ENCODE assay signal across 8 mouse cellular contexts in the genomic region with DNA sequence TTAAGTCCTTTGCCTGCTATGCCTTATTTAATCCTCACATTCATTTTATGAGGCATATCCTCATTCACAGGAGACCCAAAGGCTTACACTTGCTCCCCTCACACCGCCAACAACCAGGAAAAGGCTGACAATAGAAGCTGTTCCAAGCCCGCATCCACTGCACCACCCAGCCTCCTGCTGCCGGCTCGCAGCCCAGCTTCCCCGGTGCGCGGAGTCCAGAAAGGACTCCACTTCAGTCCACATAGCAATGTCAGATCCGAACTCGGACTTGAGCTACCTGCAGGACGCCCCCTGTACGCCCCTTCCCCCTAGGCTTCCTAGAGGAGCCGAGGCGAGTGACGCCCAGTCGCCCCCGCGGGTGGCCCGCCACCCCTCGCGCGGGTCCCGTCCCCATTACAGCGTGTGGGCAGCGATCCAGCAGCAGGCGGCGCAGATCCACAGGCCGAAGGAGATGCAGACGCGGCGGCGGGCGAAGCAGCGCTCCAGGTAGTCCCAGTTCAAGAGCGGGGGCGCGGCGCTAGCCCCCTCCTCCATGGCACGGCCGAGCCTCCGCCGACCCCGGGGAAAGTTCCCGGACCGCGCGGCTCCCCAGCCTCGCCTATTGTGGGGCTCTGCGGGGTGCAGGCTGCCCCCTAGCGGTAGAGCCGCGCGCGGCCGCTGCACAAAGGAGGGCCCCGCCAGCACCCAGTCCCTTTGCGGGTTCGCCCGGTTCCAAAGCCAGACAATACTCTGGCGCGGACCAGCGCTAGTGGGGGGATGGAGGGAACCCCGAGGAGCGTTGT. TPM values are rescaled to one million over a fixed set of nuclear protein-coding genes. Genes with fewer than 3 reads are reported as not detected.
A peak's percentile ranks its signal among the peaks of the same experiment; 100 is the strongest.
DNase-seq lines count a peak whose midpoint lies in the region; ATAC-seq lines count a peak whose summit lies in the region.

No protein-coding gene starts in this region.

- H3K27ac ChIP-seq in intestine, embryonic 14.5 days (ENCODE audit: low read depth) = peak overlapping the region; percentile 3; the same call in 1 of the 2 replicates

- peak overlapping the region; percentile 69 for H3K4me3 ChIP-seq in intestine, embryonic 14.5 days (ENCODE audit: low read depth, low read length)

- ATAC-seq in intestine, embryonic 14.5 days (replicated peaks; ENCODE audit: low FRiP score, low TSS enrichment, low read depth) = peak; percentile 95
- ATAC-seq in megakaryocyte-erythroid progenitor cell, adult 5-6 weeks (replicated peaks; ENCODE audit: low FRiP score, low TSS enrichment, poor library complexity, severe bottlenecking) = peak; percentile 83

- DNase-seq in adrenal gland, adult 2 months = peak; percentile 85
- peak; percentile 88 for DNase-seq in embryo, embryonic 11 days
- DNase-seq in gastrocnemius, postnatal 36 days = peak; percentile 67 to 75
- DNase-seq in intestine, embryonic 14.5 days (ENCODE audit: low spot score) = peak; percentile 94
- DNase-seq in left cerebral cortex, postnatal 14 days (ENCODE audit: low spot score in 2 of 2) = peak; percentile 75 to 83
- peak; percentile 80 for DNase-seq in right cerebral cortex, postnatal 14 days
- DNase-seq in yolk sac, embryonic 10.5 days (ENCODE audit: low spot score) = peak; percentile 71

- 0 out of 2 replicates have a peak, but pooled peaks cover 10% of the 10 kb centered on the region for H3K4me1 ChIP-seq in intestine, embryonic 14.5 days (replicated peaks; ENCODE audit: control insufficient read depth, insufficient read depth, low read length)

- H3K9ac ChIP-seq in intestine, embryonic 14.5 days (ENCODE audit: low read length) = peak overlapping the region; percentile 86

- intact Hi-C loops in gastrocnemius, postnatal 36 days (cut with DNase I) = no loop called here
- intact Hi-C loops in left cerebral cortex, postnatal 14 days (cut with DNase I) = no loop called here

- WGBS in intestine, embryonic 14.5 days = under 1% methylated on average over 63 of the region's 63 CpGs

- no peaks in the 10 kb centered on the region for H3K27me3 ChIP-seq in intestine, embryonic 14.5 days (replicated peaks; ENCODE audit: control insufficient read depth, insufficient read depth, low read length)

- H3K9me3 ChIP-seq in intestine, embryonic 14.5 days (ENCODE audit: control insufficient read depth, low read length) = peaks cover 2% of the 10 kb centered on the region; the same call in 1 of the 2 replicates

- H3K36me3 ChIP-seq in intestine, embryonic 14.5 days (ENCODE audit: control insufficient read depth, insufficient read depth, low read length) = peaks cover 5% of the 10 kb centered on the region; the same call in 1 of the 2 replicates

- H3K4me2 ChIP-seq in intestine, embryonic 14.5 days (ENCODE audit: low read length) = peak overlapping the region; percentile 89

RNA-seq across cellular contexts. Expression of a gene that starts 0.5 kb away (rescaled TPM):
- total RNA-seq in adrenal gland, adult 2 months (2021) = 1 to 10 TPM; 2.7 to 5.7 TPM
- polyA plus RNA-seq in adrenal gland, adult 2 months (2012; rRNA removed) = 8.5 and 11.4 TPM in 2 replicates
- total RNA-seq in gastrocnemius, postnatal 36 days (2021) = 1 to 10 TPM; 1.8 to 2.5 TPM
- 15.0 and 15.6 TPM in 2 replicates for polyA plus RNA-seq in intestine, embryonic 14.5 days (2014; fragmentation: Nextera tagmentation; extraction: Ambion mirVana)
- total RNA-seq in left cerebral cortex, postnatal 14 days (2021) = 10 to 100 TPM; 70.1 to 76.4 TPM
- total RNA-seq in megakaryocyte-erythroid progenitor cell, adult 5-6 weeks (2014; fragmentation: Nextera tagmentation) = 0.25 TPM in 1 of 2 replicates, not detected in the other
- total RNA-seq in megakaryocyte-erythroid progenitor cell, adult 5-6 weeks (2017) = 0.14 and 0.30 TPM in 2 replicates

RNA-seq across cellular contexts. Expression of a gene that starts 37.2 kb away (rescaled TPM):
- 10 to 100 TPM; 34.9 to 35.0 TPM for total RNA-seq in adrenal gland, adult 2 months (2021)
- polyA plus RNA-seq in adrenal gland, adult 2 months (2012; rRNA removed) = 6.0 and 8.0 TPM in 2 replicates
- total RNA-seq in gastrocnemius, postnatal 36 days (2021) = 10 to 100 TPM; 17.5 to 20.2 TPM
- polyA plus RNA-seq in intestine, embryonic 14.5 days (2014; fragmentation: Nextera tagmentation; extraction: Ambion mirVana) = 69.4 and 70.3 TPM in 2 replicates
- 10 to 100 TPM; 14.7 to 19.0 TPM for total RNA-seq in left cerebral cortex, postnatal 14 days (2021)
- total RNA-seq in megakaryocyte-erythroid progenitor cell, adult 5-6 weeks (2014; fragmentation: Nextera tagmentation) = 55.9 and 70.8 TPM in 2 replicates
- 85.3 and 89.6 TPM in 2 replicates for total RNA-seq in megakaryocyte-erythroid progenitor cell, adult 5-6 weeks (2017)

RNA-seq across cellular contexts. Expression of a gene that starts 49.4 kb away (rescaled TPM):
- total RNA-seq in adrenal gland, adult 2 months (2021) = 10 to 100 TPM; 17.2 to 27.0 TPM
- polyA plus RNA-seq in adrenal gland, adult 2 months (2012; rRNA removed) = 50.9 and 52.9 TPM in 2 replicates
- total RNA-seq in gastrocnemius, postnatal 36 days (2021) = 1 to 10 TPM; 5.4 to 6.3 TPM
- 5.9 and 6.8 TPM in 2 replicates for polyA plus RNA-seq in intestine, embryonic 14.5 days (2014; fragmentation: Nextera tagmentation; extraction: Ambion mirVana)
- 10 to 100 TPM; 14.6 to 15.4 TPM for total RNA-seq in left cerebral cortex, postnatal 14 days (2021)
- total RNA-seq in megakaryocyte-erythroid progenitor cell, adult 5-6 weeks (2014; fragmentation: Nextera tagmentation) = 0.82 and 2.4 TPM in 2 replicates
- 0.75 and 2.4 TPM in 2 replicates for total RNA-seq in megakaryocyte-erythroid progenitor cell, adult 5-6 weeks (2017)

Comparison
In these comparisons a context has a peak if more than half of its experiments do, and no peak if none do; other contexts are left out.
1. Peak in every context shown above with its lines: DNase-seq, ATAC-seq, H3K4me3 ChIP-seq and H3K27ac ChIP-seq.
2. RNA of a gene that starts 0.5 kb away (total RNA-seq): 70.1 to 76.4 TPM in left cerebral cortex, postnatal 14 days; 2.7 to 5.7 TPM in adrenal gland, adult 2 months, 1.8 to 2.5 TPM in gastrocnemius, postnatal 36 days and 0.14 to 0.30 TPM in megakaryocyte-erythroid progenitor cell, adult 5-6 weeks; every median in the first group is over 10 times any median in the second.